Mouse (Mus musculus) ES-E14 (cell line): ENCODE data around the gene Cntn5.

Experiments used
- HCFC1 ChIP-seq: IDR thresholded peaks from 2 replicates; pipeline ENCODE4 v1.6.1; 2012; ENCODE audit warnings: low read length, inconsistent platforms, borderline replicate concordance; ENCODE audit not compliant: insufficient read depth
- MAFK ChIP-seq: IDR thresholded peaks from 2 replicates; pipeline ENCODE4 v1.6.1; 2014; ENCODE audit warnings: mild to moderate bottlenecking, low read depth, low read length, inconsistent platforms; ENCODE audit not compliant: insufficient read depth

- TF ChIP-seq MAFK (no peak), HCFC1 (no peak)
Measured at GRCm38 (mm10) chr9:10718986-10719385, 185.6 kb downstream of the Cntn5 start.
